Mouse (Mus musculus) bone marrow, adult 2 months (tissue): ENCODE measurements around the gene Gtf2a2.

Experiments used
- CTCF ChIP-seq: fragments of 200-500 bp; IDR thresholded peaks from 2 replicates; pipeline ENCODE4 v1.5.1; 2011; ENCODE audit warnings: low read length, control low read depth; ENCODE audit not compliant: control insufficient read depth, insufficient read depth
- POLR2A ChIP-seq: fragments of 200-500 bp; IDR thresholded peaks from 2 replicates; pipeline ENCODE4 v1.6.1; 2011; ENCODE audit warnings: low read depth, mild to moderate bottlenecking, control low read depth, low read length, borderline replicate concordance; ENCODE audit not compliant: control insufficient read depth

GRCm38 (mm10) chr9:70018879-70019278 lies 6.5 kb downstream of the Gtf2a2 start:
- TF ChIP-seq CTCF (no peak), POLR2A (no peak)
